Mouse (Mus musculus) MEL (cell line): ENCODE data around the gene Tufm.

Experiments
- BHLHE40 ChIP-seq: IDR thresholded peaks from 2 replicates; pipeline ENCODE4 v1.6.1; 2012; ENCODE audit warnings: low read depth, mild to moderate bottlenecking, inconsistent platforms, low read length, improper control_type of control experiment, borderline replicate concordance
- CTCF ChIP-seq, 3 experiments: IDR thresholded peaks in 2 of 3; conservative IDR thresholded peaks in 1 of 3; 2 replicates each; pipeline ENCODE4 v1.5.1; 2011 to 2012; ENCODE audit warnings: low read length in 3 of 3, low read depth in 2 of 3, mild to moderate bottlenecking in 2 of 3, improper control_type of control experiment in 1 of 3, inconsistent platforms in 1 of 3, mixed read lengths in 1 of 3, moderate library complexity in 1 of 3; ENCODE audit not compliant: control insufficient read depth in 1 of 3, insufficient read depth in 1 of 3, poor library complexity in 1 of 3, severe bottlenecking in 1 of 3
- EP300 ChIP-seq, 2 experiments: IDR thresholded peaks; 2 replicates each; pipeline ENCODE4 v1.6.1; 2011; ENCODE audit warnings: improper control_type of control experiment in 2 of 2, low read length in 2 of 2, low read depth in 1 of 2, mild to moderate bottlenecking in 1 of 2
- HCFC1 ChIP-seq: IDR thresholded peaks from 2 replicates; pipeline ENCODE4 v1.6.1; 2012; ENCODE audit warnings: low read depth, mild to moderate bottlenecking, inconsistent platforms, low read length, improper control_type of control experiment, moderate library complexity
- MAFK ChIP-seq: IDR thresholded peaks from 2 replicates; pipeline ENCODE4 v1.6.1; 2011; ENCODE audit warnings: low read depth, mild to moderate bottlenecking, low read length, improper control_type of control experiment, borderline replicate concordance
- MAX ChIP-seq: IDR thresholded peaks from 2 replicates; pipeline ENCODE4 v1.6.1; 2011; ENCODE audit warnings: low read length, improper control_type of control experiment
- MXI1 ChIP-seq: IDR thresholded peaks from 2 replicates; pipeline ENCODE4 v1.6.1; 2011; ENCODE audit warnings: mild to moderate bottlenecking, low read depth, low read length, improper control_type of control experiment
- NELFE ChIP-seq: IDR thresholded peaks from 2 replicates; pipeline ENCODE4 v1.6.1; 2011; ENCODE audit warnings: low read depth, low read length, improper control_type of control experiment
- POLR2A ChIP-seq, 2 experiments: IDR thresholded peaks; 2 replicates each; pipeline ENCODE4 v1.6.1; 2011 to 2012; ENCODE audit warnings: low read length in 2 of 2, mild to moderate bottlenecking in 2 of 2, control low read depth in 1 of 2, improper control_type of control experiment in 1 of 2, low read depth in 1 of 2, moderate library complexity in 1 of 2; ENCODE audit not compliant: control insufficient read depth in 1 of 2, insufficient read depth in 1 of 2, poor library complexity in 1 of 2
- SMC3 ChIP-seq: IDR thresholded peaks from 2 replicates; pipeline ENCODE4 v1.6.1; 2011; ENCODE audit warnings: low read depth, low read length, improper control_type of control experiment
- TCF12 ChIP-seq: IDR thresholded peaks from 2 replicates; pipeline ENCODE4 v1.6.1; 2014; ENCODE audit warnings: low read depth, mild to moderate bottlenecking, inconsistent platforms, low read length, improper control_type of control experiment, moderate library complexity
- USF1 ChIP-seq: IDR thresholded peaks from 2 replicates; pipeline ENCODE4 v1.6.1; 2014; ENCODE audit warnings: low read depth, mild to moderate bottlenecking, inconsistent platforms, low read length, improper control_type of control experiment, moderate library complexity
- ZMIZ1 ChIP-seq: IDR thresholded peaks from 2 replicates; pipeline ENCODE4 v1.6.1; 2012; ENCODE audit warnings: low read depth, mild to moderate bottlenecking, inconsistent platforms, low read length, improper control_type of control experiment, moderate library complexity

DNA sequence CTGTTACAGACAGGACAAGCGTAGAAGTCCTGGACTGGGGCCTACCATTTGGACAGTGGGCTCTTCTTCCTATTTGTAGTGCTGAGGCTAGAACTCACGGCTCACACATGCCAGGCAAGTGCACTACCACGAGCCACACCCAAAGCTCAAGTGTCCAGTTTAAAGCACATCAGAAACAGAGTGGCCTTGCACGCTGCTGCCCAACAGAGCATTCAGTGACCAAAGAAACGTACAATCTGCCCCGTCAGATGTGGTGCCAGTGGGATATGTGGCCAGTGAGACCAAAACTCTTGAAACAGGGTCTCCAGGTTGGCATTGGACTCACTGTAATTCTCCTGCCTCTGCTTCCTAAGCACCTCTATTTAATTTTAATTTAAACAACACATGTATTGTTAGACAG is 36.5 kb upstream of the Tufm start:
- TF ChIP-seq USF1 (no peak), EP300 (IDR thresholded peaks at IDR 0.05; ENCODE audit: low read depth in 1 of 2, low read length in 2 of 2) (no peak), TCF12 (no peak), CTCF (IDR thresholded peaks at IDR 0.05 in 2 of 3, conservative IDR thresholded peaks at IDR 0.05 in 1 of 3; ENCODE audit: control insufficient read depth in 1 of 3, insufficient read depth in 1 of 3, low read depth in 2 of 3, low read length in 3 of 3, poor library complexity in 1 of 3, severe bottlenecking in 1 of 3) (no peak), HCFC1 (no peak), MAX (no peak), NELFE (no peak), POLR2A (IDR thresholded peaks at IDR 0.05; ENCODE audit: control insufficient read depth in 1 of 2, insufficient read depth in 1 of 2, low read depth in 1 of 2, low read length in 2 of 2, poor library complexity in 1 of 2) (no peak), MAFK (no peak), MXI1 (no peak), BHLHE40 (no peak), SMC3 (no peak), ZMIZ1 (no peak)
